Mouse (Mus musculus): Measurements from ENCODE around the gene Gm13889. TPM values are rescaled to one million over a fixed set of nuclear protein-coding genes. Genes with fewer than 3 reads are reported as not detected.

The Gm13889 gene
- polyA plus RNA-seq (2014; fragmentation: Illumina TruSeq; extraction: RNeasy Lipid Tissue Mini Kit (QIAGEN cat#74804); ENCODE audit: low read depth, low replicate concordance) = 7.4 TPM

GRCm38 (mm10) chr2:93956908-93957784 is at the start of gene Gm13889:
Gene Gm13889 (minus strand): TSS chr2:93957201.

GRCm38 (mm10) chr2:93996254-93996653 is 39.3 kb upstream of the Gm13889 start, which contains the start of gene Gm27027:
Gene Gm27027 (minus strand): TSS chr2:93996354.

Other genes starting within 250 kb of the Gm13889 start
- 46.1 TPM for gene Ext2, start 134.6 kb downstream of the Gm13889 start, polyA plus RNA-seq (2014; fragmentation: Illumina TruSeq; extraction: RNeasy Lipid Tissue Mini Kit (QIAGEN cat#74804); ENCODE audit: low read depth, low replicate concordance)
- gene Accs, start 107.3 kb downstream of the Gm13889 start, polyA plus RNA-seq (2014; fragmentation: Illumina TruSeq; extraction: RNeasy Lipid Tissue Mini Kit (QIAGEN cat#74804); ENCODE audit: low read depth, low replicate concordance) = 13.6 TPM
- 0.84 TPM for gene Accsl, start 88.0 kb downstream of the Gm13889 start, polyA plus RNA-seq (2014; fragmentation: Illumina TruSeq; extraction: RNeasy Lipid Tissue Mini Kit (QIAGEN cat#74804); ENCODE audit: low read depth, low replicate concordance)
- not detected for gene Gm27027, start 39.2 kb upstream of the Gm13889 start, polyA plus RNA-seq (2014; fragmentation: Illumina TruSeq; extraction: RNeasy Lipid Tissue Mini Kit (QIAGEN cat#74804); ENCODE audit: low read depth, low replicate concordance)
- 36.8 TPM for gene Alkbh3, start 53.6 kb upstream of the Gm13889 start, polyA plus RNA-seq (2014; fragmentation: Illumina TruSeq; extraction: RNeasy Lipid Tissue Mini Kit (QIAGEN cat#74804); ENCODE audit: low read depth, low replicate concordance)
- 98.0 TPM for gene Hsd17b12, start 200.8 kb upstream of the Gm13889 start, polyA plus RNA-seq (2014; fragmentation: Illumina TruSeq; extraction: RNeasy Lipid Tissue Mini Kit (QIAGEN cat#74804); ENCODE audit: low read depth, low replicate concordance)

Measured in adipose tissue, adult 10 weeks (tissue).